Mouse (Mus musculus) cerebellum, postnatal 4 days (tissue): Measurements from ENCODE around the gene Pde4d.
A peak's percentile ranks its signal among the peaks of the same experiment; 100 is the strongest.

Experiments
- DNase-seq, 2 experiments: peaks; one replicate each; pipeline ENCODE4 v3.0.0; 2022; ENCODE audit warnings: low spot score in 2 of 2, mixed read lengths in 1 of 2

The Pde4d gene

GRCm38 (mm10) chr13:109402396-109402795 is 952.6 kb downstream of the Pde4d start:
- DNase-seq = no peak

GRCm38 (mm10) chr13:109402936-109403335 is 953.2 kb downstream of the Pde4d start:
- no peak for DNase-seq

- no peak for DNase-seq
Measured at GRCm38 (mm10) chr13:109406341-109406740, 956.6 kb downstream of the Pde4d start.

GRCm38 (mm10) chr13:109407371-109407770 is 957.6 kb downstream of the Pde4d start:
- no peak for DNase-seq

- DNase-seq = no peak
Measured at GRCm38 (mm10) chr13:109420426-109420825, 970.7 kb downstream of the Pde4d start.

GRCm38 (mm10) chr13:109424906-109425305 is 975.2 kb downstream of the Pde4d start:
- no peak for DNase-seq

GRCm38 (mm10) chr13:109425548-109425947 is 975.8 kb downstream of the Pde4d start:
- no peak for DNase-seq

GRCm38 (mm10) chr13:109426058-109426457 is 976.3 kb downstream of the Pde4d start:
- DNase-seq = no peak

GRCm38 (mm10) chr13:109427541-109427940 is 977.8 kb downstream of the Pde4d start:
- no peak for DNase-seq

- DNase-seq = no peak
Measured at GRCm38 (mm10) chr13:109429544-109429943, 979.8 kb downstream of the Pde4d start.

- no peak for DNase-seq
Measured at GRCm38 (mm10) chr13:109437231-109437776, 987.6 kb downstream of the Pde4d start.

- no peak for DNase-seq
Measured at GRCm38 (mm10) chr13:109439436-109440161, 989.9 kb downstream of the Pde4d start.

- peak in 1 of 2 experiments; percentile 46 for DNase-seq
Measured at GRCm38 (mm10) chr13:109440331-109440730, 990.6 kb downstream of the Pde4d start.

- DNase-seq = peak; percentile 72 to 79
Measured at GRCm38 (mm10) chr13:109440881-109441280, 991.1 kb downstream of the Pde4d start.

- peak in 1 of 2 experiments; percentile 19 for DNase-seq
Measured at GRCm38 (mm10) chr13:109441401-109441973, 991.7 kb downstream of the Pde4d start.

- no peak for DNase-seq
Measured at GRCm38 (mm10) chr13:109446138-109446537, 996.4 kb downstream of the Pde4d start.

GRCm38 (mm10) chr13:109448121-109448520 is 998.4 kb downstream of the Pde4d start:
- DNase-seq = no peak

- no peak for DNase-seq
Measured at GRCm38 (mm10) chr13:109474344-109474743, 1024.6 kb downstream of the Pde4d start.

GRCm38 (mm10) chr13:109481446-109481845 is 1031.7 kb downstream of the Pde4d start:
- no peak for DNase-seq

- DNase-seq = no peak
Measured at GRCm38 (mm10) chr13:109486166-109486565, 1036.4 kb downstream of the Pde4d start.

GRCm38 (mm10) chr13:109487378-109487777 is 1037.6 kb downstream of the Pde4d start:
- DNase-seq = peak in 1 of 2 experiments; percentile 27

GRCm38 (mm10) chr13:109490853-109491252 is 1041.1 kb downstream of the Pde4d start:
- no peak for DNase-seq

GRCm38 (mm10) chr13:109491829-109492228 is 1042.1 kb downstream of the Pde4d start:
- no peak for DNase-seq
